Mouse (Mus musculus) urinary bladder, postnatal 14 days (tissue): Measurements from ENCODE around the gene Cnpy1.

Source experiments
- DNase-seq: peaks from one replicate; pipeline ENCODE4 v3.0.0; 2021; ENCODE audit warnings: low spot score

Cnpy1 gene

DNA sequence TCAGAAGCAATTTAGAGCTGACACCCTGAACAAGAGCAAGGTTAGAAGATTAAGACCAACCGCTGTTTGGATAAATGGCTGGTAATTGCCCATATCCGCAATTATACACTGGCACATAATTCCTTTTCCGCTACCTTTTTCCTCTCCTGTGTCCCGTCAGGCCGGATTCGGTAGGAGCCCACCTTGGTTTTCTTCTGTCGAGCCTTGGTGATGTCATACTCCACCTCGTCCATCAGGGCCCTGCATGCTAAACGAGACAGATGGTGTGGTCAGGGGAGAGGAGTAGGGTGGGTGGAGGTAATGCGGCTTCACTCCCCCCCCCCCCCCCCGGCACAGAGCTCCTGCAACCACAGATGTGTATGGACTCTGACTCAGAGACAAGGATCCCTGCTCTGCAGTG lies at the start of gene Cnpy1:
Gene Cnpy1 (minus strand): TSS at position 233 of the 400 bp plus-strand sequence.
- DNase-seq: no peak

GRCm38 (mm10) chr5:28293990-28294389 lies 48.4 kb upstream of the Cnpy1 start:
- peak; percentile 89 for DNase-seq

- no peak for DNase-seq
Observed at GRCm38 (mm10) chr5:28292281-28292680, 46.7 kb upstream of the Cnpy1 start.

- no peak for DNase-seq
Observed at GRCm38 (mm10) chr5:28291118-28291850, 45.7 kb upstream of the Cnpy1 start.

- no peak for DNase-seq
Observed at GRCm38 (mm10) chr5:28290630-28291029, 45.0 kb upstream of the Cnpy1 start.

- DNase-seq: no peak
Observed at GRCm38 (mm10) chr5:28289111-28289510, 43.5 kb upstream of the Cnpy1 start.

GRCm38 (mm10) chr5:28277279-28277678 lies 31.7 kb upstream of the Cnpy1 start:
- no peak for DNase-seq

DNA sequence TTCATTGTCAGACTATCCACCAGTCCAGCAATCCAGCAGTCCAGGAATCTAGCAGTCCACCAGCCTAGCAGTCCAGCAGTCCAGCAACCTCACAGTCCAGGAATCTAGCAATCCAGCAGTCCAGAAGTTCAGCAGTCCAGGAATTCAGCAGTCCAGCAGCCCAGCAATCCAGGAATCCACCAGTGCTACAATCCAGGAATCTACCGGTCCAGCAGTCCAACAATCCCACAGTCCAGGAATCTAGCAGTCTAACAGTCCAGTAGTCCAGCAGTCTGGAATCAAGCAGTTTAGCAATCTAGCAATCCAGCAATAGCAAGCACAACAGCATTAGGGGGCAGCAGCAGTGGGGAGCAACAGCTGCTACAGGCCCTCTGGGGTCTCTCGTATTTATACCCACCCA lies 27.2 kb upstream of the Cnpy1 start:
- DNase-seq: no peak

DNA sequence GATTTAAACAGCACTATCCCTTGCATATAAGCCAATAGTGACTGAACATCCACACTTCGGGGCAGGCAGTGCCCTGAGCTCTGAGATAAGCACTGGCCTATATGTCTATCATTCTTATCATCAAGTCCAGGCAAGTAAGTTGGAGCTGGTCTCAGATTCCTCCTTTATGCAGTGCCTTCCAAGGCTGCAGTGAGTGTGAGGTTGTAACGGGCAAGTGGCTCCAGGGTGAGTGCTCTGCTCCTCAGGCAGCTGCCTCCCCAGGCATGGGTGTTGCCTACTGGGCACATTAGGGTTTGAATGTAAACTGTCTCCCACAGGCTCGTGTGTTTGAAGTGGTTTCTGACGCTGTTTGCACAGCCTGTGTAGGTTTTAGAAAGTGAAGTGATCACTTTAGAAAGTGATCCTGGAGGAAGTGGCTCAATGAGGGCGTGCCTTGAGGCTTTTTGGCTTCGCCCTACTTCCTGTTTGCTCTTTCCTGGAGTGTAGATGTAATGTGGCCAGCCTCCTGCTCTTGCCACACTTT lies 23.9 kb upstream of the Cnpy1 start:
- no peak for DNase-seq

GRCm38 (mm10) chr5:28267576-28267975 lies 22.0 kb upstream of the Cnpy1 start:
- DNase-seq: no peak

DNA sequence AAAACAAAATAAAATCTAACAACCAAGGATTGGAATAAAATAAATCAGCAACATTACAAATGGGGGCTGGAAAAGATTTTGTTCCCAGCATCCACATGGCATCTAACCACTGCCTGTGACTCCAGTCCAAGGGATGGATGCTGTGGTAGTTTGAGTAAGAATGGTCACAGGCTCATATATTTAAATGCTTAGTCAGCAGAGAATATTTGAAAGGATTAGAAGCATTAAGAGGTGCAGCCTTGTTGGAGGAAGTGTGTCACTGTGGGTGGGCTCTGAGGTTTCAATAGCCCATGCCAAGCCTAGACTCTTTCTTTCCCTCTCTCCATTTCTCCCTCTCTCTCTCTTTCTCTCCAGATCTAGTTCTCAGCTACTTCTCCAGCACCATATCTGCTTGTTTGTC lies 20.0 kb upstream of the Cnpy1 start:
- no peak for DNase-seq

DNA sequence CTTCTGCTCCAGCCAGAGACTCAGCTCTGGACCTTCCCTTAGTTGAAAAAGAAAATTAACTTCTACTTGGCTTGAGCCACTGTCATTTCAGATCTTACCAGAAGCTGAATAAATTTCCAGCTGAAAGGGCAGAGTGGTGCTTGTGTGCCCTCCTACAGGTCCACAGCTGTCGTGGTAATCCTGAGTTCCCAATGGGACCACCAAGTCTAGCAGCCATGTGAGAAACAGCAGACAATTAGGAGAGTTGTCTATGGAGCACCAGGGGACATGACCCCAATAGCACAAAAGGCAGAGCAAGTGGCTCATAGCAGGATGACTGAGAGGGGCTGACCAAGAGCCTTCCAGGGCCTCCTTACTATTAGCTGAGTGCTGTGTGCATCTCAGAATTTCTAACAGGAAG lies 18.2 kb upstream of the Cnpy1 start:
- no peak for DNase-seq

- DNase-seq: no peak
Observed at GRCm38 (mm10) chr5:28262070-28262469, 16.5 kb upstream of the Cnpy1 start.

GRCm38 (mm10) chr5:28259939-28260338 lies 14.3 kb upstream of the Cnpy1 start:
- DNase-seq: no peak

- no peak for DNase-seq
Observed at GRCm38 (mm10) chr5:28259385-28259784, 13.8 kb upstream of the Cnpy1 start.

- DNase-seq: no peak
Observed at GRCm38 (mm10) chr5:28257816-28258215, 12.2 kb upstream of the Cnpy1 start.

DNA sequence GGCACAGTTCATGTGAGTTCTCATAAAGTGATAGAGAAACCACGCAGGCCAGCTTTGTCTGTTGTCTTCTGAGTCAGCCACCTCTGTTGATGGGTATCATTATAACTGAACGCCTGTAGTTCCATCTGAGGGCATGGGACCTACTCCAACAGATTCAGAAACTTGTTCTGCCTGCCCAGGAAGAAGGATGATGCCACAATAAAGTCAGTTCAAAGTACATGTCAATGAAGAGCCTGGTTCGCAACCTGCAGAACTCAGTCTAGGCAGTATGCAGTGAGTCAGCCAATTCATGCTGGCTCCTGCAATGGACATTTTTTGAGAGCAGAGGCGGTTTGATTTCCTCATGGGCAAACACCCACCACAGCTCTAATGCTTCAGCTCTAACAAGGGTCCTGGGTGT lies 7.4 kb upstream of the Cnpy1 start:
- no peak for DNase-seq

DNA sequence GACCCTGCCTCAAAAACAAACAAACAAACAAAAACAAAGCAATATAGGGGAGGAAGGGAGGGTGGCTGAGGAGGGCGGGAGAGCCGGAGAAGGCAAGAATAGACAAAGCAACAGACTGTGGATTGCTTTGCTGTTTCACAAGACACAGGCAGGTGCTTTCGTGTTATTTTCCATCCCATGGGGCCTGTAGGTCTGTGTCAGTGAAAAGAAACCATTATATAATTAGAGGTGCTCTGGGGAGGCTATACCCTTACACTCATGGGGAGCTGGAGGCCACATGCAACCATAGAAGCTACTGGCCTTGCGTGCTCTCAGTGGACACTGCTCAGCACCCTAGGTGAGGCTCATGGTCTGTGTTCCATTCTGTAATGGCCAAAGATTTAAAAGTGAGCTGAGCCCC lies 6.7 kb upstream of the Cnpy1 start:
- DNase-seq: no peak

DNA sequence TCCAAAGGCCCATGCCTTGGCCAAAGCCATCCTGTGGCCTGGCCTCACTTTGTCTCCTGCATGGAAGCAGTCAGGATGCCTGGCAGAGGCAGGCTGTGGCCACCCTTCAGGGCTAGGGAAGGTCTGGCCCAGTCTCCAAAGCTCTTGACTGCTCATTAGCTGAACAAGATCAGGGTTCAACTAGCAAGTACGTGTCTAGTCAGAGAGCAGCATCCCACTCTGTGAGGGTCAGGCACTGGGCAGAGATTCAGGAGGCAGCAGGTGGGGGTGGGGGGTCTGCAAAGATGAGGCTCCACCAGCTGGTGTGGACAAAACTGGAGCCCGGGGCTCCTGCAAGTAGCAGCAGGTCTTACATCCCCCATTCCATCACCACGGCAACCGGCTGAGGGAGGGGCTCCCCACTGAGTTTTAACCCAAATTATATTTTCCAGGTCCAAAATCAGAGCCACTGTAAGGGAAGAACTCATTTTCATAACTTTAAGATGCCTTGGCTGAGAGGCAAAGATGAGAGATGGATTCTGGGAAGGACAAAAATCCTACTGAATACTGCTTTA lies 5.7 kb upstream of the Cnpy1 start:
- DNase-seq: no peak

- no peak for DNase-seq
Observed at GRCm38 (mm10) chr5:28250479-28250878, 4.9 kb upstream of the Cnpy1 start.

DNA sequence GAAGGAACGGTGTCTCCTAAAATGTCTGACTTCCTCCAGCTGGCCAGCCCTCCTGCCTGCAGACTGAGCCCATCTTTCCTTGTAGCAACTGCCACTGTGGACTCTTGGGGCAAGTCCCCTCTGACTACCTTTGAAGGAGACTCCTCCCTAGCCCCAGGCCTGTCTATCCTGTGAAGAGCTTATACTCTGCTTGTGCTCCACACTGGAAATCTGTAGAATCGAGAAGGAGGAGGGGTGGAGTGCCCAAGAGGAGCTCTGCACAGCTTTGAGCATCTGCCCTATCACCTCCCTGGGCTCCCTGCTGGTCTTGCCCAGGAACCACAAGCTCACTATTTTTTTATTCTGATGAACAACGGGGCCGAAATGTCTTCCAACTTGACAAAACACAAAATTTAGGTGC lies 485 bp downstream of the Cnpy1 start:
- no peak for DNase-seq

DNA sequence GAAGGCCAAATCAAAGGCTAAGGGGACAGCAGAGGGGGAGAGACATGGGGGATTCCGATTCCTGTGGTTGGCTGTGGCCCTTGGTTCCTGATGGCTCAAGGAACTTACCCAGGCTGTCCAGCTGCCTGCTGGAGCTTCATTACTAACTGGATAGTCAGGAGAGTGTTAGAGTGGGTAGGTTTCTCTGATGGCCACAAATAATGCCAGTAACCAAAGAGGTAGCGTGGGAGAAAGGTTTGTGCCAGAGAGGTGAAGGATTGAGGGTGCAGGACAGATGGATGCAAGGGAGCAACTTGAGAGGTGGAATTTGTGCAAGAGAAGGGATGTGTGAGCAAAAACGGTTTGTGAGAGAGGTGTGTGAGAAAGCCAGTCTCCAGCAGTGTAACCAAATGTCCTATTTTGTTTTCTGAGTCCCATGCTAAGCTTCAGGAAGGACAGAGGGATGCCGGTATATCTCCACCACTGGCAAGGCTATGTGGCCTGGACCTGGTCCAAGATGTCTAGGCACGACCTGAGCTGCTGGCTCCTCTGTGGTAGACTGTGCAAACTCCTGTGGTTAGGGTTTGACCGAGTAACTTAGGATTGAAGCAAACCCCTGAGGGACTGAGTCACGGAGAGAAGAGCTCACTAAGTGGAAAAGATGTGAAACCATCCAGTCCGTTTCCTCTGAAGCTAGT lies 2.0 kb downstream of the Cnpy1 start:
- no peak for DNase-seq

DNA sequence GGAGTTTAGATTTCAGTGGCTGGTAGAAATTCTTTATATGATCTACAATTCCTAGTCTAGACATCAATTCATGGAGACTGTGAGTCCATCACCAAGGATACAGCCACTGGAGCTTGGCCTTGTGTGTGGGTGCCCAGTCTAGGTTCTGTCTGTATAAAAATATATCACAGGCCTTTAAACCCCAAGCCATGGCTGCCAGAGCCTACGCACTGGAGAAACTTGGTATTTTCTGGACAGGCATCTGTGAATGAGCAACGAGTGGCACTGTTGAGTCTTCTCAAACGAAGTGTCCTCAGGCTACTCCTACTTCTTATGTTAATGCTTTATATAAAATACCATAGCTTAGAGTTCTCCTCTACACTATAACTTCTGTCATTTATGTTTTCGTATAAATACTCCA lies 4.2 kb downstream of the Cnpy1 start:
- no peak for DNase-seq
